Mouse (Mus musculus): ENCODE measurements around the gene Kpna6.

GRCm38 (mm10) chr4:129640638-129641467 lies 31.7 kb downstream of the Kpna6 start, which contains the start of gene Txlna:
- no peak for TF ChIP-seq CTCF (IDR thresholded peaks at IDR 0.05; ENCODE audit: low read depth, low read length)
- TF ChIP-seq POLR2A (IDR thresholded peaks at IDR 0.05; ENCODE audit: insufficient read depth, low read length) = peak; percentile 81
